Mouse (Mus musculus) layer of hippocampus, adult 9-11 months (tissue): ENCODE data around the gene Zkscan17.
"Not testable (repeated sequence)": the region's sequence is repeated elsewhere in the genome, so short reads cannot be mapped to it uniquely, and the experiment has no call there.

Experiments
- DNase-seq: peaks from one replicate; pipeline ENCODE4 v3.0.0; 2022

The Zkscan17 gene

DNA sequence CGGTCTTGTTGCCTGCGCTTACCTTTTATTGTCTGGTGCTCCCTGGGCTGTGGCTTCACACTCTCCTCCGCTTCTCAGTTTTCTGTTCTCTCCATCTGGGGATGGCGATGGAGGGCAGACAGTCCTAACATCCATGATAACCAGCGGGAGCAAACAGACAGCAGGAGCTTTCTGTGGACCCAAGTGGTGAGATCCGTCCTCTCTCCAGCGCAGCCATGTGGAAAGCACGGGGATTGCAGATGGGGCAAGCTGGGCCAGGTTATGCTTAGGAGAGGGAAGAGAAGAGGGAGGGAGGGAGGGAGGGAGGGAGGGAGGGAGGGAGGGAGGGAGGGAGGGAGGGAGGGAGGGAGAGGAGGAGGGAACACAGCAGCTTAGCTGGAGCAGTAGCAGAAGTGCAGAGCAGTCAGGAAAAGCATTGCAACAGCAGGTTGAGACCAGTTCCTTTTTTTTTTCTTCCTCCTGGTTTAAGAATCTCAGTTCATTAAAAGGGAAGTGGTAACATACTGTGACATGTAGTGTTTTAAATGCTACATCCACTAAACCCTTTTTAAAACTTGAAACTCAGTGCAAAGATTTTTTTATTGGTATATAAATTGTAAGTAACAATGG lies at the start of gene Zkscan17:
Zkscan17 (minus strand) TSS at position 280 of the 609 bp plus-strand sequence.
- DNase-seq, result peak; percentile 28

DNA sequence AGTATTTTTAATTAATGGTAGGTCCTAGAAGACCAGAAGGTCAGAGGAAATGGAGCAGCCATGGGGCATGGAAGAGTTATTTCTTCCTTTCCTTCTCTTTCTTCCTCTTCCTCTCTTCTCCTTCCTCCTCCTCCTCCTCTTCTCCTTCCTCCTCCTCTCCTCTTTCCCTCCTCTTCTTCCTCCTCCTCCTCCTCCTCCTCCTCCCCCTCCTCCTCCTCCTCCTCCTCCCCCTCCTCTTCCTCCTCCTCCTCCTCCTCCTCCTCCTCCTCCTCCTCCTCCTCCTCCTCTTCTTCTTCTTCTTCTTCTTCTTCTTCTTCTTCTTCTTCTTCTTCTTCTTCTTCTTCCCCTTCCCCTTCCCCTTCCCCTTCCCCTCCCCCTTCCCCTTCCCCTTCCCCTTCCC lies 49.6 kb upstream of the Zkscan17 start, which contains the start of gene Olfr222:
Olfr222 (minus strand) TSS at position 101 of the 400 bp plus-strand sequence.
- DNase-seq, result not testable (repeated sequence)

DNA sequence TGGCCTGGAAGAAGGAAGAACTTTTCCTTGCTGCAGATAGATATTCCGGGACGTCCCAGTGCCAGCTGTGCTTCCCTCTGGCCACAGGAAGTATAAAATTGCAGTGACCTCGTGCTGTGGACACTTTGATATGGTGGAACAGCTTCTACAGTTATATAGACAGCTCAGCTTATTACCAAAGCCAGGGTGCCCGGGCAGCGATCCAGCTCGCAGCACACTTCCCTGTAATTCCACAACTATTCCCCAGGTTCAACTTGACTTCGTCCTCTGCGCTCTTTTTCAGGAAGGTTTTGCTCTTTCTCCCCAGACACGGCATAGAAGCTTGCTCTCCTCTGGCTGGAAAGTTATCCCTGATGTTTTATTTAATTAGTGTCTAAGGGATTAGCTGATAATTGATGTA lies 49.2 kb upstream of the Zkscan17 start:
- DNase-seq, result no peak

DNA sequence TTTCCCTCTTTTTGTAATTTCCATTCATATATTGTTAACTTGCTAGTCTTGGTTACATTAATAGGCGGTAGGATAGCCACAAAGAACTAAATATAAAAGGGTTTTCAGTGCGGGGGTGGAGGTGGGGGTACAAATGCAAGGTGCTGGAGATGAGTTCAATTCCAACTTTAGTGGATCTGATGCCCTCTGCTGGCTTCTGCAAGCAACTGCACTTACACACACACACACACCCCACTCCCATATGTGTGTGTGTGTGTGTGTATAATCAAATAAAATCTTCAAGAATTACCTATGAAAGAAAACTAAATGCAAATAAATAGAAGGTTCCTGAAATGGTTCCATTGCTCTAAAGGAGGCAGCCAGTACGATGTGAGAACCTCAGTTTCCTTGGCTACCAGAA lies 42.8 kb upstream of the Zkscan17 start:
- no peak for DNase-seq

DNA sequence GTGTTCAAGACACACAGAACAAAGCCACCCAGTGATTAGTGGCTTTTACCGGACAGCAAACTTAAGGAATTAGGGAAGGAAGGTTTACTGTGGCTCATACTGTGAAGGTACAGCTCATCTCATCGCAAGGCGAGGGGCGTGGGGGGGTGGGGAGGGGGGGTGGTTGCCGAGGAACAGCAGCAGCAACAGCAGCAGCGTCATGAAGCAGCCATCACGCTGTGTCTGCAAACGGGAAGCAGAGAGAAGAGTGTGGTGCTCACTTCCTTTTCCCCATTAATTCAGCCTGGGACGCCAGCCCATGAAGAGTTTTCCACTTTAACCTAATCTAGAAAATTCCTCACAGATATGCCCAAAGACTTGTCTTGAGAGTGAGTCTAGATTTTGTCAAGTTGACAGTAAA lies 36.3 kb upstream of the Zkscan17 start:
- no peak for DNase-seq

DNA sequence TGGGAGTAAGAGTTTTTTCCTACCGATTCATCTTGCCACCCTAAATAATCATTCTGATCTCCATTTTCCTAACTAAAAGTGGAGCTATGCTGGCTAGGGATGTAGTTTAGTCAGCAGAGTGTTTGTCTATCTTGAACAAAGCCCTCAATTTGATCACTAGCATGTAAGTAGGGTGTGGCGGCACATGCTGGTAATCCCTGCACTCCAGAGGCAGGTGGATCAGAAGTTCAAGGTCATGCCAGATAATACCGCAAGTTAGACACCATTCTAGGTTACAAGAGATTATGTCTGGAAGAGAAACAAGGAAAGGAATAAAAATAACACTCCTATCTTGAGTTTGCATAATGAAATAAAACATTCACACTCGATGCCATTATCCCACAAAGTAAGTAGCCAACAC lies 35.8 kb upstream of the Zkscan17 start:
- no peak for DNase-seq

DNA sequence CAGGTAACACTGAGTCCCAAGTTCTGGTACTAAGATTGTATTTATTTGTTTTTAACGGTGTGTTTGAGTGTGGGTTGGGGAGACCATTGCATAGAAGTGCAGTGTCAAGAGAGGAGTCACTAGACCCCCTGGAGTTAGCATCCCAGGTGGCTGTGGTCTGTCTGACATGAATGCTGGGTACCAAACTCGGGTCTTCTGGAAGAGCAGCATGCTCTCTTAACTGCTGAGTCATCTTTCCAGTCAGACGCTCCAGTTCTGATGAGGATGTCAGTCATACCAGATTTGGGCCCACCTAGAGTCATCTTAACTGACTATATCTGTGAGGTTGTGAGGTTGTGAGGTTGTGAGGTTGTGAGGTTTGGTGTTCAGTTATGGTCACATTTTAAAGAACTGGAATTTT lies 34.4 kb upstream of the Zkscan17 start:
- DNase-seq, result no peak

DNA sequence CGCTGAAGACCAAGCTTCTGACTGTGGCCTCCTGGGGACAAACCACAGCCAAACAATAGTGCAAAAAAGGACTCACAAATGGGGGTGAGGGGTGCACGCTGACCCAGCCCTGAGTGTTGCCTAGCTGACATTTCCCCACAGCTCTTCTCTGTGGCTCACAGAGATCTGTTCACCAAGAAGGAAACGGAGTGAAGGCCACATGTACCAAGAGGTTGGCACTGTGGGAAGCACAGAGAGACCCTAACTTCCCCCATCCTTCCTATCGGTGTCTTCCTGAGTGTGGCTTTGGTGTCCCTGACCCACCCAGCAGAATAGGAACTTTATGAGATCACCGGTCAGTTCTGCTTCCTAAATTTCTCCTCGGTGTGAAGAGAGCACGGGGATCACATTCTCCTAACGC lies 28.0 kb upstream of the Zkscan17 start:
- no peak for DNase-seq

DNA sequence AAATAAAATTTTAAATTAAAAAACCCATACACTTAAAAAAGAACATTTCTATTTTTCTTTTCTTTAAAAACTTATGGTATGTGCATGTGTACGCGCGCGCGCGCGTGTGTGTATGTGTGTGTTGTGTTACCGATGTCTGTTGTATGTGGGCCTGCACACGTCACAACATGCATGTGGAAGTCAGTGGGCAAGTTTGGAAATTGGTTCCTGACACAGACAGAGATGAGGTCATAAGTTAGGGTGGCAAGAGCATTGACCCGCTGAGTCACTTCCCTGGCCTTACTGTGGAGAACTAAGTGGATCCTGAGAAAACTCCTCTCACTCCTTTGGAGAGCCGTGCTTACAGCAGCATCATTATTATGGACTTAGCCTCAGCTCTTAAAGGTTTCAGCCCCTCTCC lies 27.6 kb upstream of the Zkscan17 start:
- no peak for DNase-seq

DNA sequence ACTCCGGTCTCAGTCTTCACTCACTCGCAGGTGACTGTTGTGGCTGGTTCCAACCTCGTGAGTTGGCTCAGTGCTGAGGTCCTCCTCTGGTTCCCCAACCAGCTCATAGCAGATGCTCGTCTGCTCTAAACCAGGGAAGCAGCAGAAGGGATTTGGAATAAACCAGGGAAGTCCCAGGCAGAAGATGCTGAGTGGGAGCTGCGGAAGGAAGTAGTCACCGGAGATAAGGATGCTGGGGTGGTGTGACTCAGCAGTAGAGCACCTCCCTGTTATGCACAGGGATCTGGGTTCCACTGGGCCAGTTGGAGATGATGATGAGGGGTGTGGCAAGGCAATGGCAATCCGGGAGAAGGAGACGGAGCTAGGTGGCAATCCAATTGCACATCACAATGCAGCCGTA lies 17.5 kb upstream of the Zkscan17 start:
- no peak for DNase-seq

DNA sequence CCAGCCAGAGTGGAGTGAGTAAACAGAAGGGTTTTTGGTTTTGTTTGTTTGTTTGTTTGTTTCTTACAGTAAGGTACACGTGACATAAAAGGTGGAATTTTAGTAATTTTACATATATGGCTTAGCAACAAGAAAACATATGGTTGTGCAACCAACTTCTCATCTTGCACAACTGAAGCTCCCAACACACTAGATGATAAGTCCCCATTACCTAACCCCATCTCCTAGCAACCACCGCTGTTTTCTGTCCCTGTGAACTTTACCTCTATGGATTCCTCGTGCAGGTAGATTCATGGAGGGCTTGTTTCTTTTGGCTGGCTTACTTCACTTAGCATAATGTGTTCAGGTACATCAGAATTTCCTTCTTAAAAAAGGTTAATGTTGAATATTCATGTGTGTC lies 16.8 kb upstream of the Zkscan17 start:
- no peak for DNase-seq

DNA sequence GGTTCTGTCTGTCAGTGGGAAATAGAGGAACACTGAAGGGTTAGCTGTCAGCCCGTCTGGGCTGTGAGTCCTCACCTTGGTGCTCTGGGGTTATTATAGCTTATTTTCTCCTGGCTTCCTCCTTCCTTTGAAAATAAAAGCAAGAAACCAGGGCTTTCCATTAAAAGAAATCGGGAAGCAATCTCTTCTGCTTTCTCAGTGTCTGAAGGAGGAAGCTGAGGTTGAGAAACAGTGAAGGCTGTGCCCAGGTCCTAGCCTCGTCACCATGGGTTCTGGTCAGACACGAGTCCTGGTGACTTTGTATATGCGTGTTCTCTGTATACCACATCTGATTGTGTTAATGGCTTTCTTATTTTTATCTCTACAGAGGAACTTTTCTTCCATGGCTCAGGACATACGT lies 15.9 kb upstream of the Zkscan17 start:
- peak; percentile 60 for DNase-seq

DNA sequence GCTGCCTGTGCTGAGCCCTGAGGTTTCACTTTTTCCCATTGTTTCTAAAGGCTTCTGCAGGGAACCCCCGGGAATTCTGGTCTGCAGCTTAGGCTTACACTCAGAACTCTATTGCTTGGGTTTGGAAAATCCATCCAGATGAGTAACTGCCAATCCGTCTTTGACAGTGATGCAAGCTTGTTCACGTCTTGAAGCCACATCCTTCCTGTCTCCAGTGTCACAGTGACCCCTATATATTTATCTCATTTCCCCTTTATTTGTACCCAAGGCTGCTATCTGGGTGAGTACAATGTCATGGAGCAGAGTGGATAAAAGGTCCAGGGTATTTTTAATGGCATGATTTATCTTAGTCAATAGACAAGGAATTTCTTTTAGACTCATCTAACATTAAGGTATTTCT lies 14.8 kb upstream of the Zkscan17 start, which contains the start of gene Nlrp3:
Nlrp3 (plus strand) TSS at position 245 of the 400 bp plus-strand sequence.
- peak; percentile 51 for DNase-seq

DNA sequence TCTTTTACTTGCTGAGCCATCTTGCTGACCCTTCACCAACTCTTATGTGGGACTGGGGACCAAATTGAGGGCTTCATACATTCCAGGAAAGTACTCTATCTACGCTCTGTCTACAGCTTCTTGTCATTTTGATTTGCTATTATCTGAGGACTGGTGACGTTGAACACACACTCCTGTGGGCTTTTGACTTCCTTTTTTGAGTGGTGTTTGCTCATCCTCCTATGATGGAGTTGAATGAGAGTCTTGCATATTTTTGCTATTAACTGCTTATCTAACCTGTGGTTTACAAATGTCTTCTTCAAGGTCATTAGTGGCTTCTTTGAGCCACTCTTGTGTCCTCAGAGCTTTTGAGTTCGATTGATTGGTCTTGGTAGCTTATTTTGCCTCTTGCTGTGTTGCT lies 13.6 kb upstream of the Zkscan17 start:
- DNase-seq, result no peak

DNA sequence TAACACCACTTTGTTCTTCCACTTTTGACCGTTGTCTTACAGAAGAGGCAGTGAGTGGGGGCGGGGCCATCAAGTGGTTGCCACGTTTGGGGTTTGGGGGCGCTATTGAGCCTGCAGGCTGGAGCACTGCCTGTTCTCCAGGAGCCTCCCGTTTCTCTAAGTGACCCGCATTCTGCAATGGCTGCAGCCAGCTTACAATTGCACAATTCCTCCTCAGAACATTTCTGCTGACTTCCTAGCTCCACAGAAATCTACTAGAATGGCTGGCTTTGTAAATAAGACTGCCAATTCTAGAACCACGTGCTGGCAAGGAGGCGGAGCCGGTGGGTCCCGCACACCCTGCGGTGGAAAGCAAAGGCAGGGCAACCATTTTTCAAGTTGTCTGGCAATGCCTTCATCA lies 11.8 kb upstream of the Zkscan17 start:
- DNase-seq, result peak; percentile 80

DNA sequence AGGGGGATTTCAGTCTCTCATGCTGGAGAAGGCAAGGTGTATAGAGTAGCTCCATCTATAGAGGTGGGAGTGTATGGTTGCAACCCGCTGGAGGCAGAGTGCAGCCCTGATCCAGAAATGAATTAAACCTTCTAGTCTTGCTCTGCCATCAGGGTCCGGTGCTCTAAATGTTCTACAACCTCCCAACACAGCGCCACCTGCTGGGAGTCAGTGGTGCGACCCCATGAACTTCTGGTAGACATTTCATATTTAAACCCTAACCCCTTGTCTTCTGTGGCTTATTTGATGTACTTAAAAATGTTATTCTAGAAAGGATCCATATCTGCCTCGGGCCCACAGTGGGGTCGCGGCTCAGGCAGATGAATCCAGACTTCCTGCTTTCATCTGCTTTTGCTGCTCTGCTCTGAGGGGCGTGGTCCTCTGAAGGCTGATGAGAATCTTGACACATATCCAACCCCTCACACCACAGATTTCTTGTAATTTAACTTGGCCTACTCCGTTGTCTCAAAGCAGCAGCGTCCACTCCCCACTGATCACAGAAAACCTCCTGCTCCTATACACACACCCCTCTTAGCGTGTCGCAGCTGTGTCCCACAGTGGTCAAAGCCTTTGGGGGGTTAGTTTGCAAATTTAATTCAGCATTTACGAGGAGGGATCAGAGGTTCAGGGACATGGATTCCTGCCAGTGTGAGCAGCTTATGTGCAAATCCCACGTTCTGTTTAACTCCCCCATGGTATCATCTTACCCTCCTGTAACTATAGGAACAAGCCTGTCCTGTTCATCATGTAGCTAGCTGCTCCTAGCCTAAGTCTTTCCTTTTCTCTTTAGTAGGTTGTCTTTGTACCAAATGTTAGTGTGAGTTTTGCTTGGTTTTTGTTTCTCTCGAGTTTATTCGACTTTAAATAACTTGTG lies 10.9 kb upstream of the Zkscan17 start:
- no peak for DNase-seq

DNA sequence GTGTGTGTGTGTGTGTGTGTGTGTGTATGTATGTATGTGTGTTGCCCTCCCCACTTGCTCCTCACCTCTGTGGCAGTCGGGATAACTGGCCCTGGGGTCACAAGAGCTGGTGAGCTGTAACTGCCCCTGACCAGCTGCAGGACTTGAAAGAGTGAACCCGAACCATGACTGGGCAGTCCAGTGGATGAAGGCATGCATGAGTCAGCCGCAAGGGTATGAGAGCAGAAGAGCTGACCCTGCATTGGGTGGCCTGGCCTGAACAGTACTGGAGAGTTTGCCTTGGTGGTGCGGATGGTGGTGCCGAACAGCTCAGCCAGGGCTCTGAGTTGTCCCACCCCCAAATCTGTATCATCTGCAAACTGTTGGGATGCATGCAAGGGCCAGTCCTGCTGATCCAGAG lies 5.0 kb upstream of the Zkscan17 start:
- no peak for DNase-seq

DNA sequence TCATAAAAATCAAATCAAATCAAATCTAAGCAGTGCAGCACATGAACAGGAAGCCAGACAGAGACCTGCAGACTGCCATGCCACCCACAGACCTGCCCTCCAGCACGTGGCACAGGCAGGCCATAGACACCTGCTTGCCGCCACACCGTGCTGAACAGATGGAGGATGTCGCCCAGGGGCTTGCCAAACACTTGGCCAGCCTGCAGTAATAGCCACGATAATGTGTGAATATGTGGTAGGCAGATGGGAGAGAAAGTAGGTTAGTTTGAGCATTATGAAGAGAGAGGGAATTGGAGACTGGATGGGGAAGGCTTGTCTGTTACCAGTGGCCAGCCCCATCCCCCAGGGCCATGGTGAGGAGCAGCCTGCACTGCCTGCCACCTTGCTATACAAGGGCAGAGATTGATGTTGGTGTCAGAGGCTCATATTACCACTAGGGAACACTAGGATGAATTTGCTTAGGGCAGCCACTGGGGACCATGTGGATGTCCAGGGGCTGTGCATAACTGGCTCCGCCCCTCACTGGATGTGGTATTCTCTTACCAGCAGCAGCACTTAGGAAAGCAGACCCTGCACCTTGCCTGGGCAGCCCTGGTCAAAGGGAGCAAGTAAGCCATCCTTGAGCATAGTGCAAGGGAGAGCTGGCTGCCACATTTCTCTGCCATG lies 4.5 kb upstream of the Zkscan17 start:
- peak; percentile 44 for DNase-seq

DNA sequence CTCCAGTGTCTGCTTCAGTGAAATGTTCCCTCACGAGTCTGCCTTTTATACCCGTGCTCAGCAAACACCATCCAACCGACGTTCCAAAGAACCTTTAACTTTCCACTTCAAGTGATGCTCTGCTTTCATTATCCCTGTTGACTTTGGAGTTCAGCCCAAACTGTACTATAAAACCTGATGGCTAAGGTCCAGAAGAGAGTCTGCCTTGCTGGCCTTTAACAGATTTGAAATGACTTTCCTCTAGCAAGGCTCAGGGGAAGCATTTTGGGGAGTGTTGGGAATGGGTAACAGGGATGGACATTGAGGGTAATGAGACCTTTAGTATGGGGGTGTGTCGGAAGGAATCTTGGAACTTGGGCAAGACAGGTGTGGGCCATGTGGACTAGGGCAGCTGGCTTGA lies 3.7 kb upstream of the Zkscan17 start:
- DNase-seq, result no peak

DNA sequence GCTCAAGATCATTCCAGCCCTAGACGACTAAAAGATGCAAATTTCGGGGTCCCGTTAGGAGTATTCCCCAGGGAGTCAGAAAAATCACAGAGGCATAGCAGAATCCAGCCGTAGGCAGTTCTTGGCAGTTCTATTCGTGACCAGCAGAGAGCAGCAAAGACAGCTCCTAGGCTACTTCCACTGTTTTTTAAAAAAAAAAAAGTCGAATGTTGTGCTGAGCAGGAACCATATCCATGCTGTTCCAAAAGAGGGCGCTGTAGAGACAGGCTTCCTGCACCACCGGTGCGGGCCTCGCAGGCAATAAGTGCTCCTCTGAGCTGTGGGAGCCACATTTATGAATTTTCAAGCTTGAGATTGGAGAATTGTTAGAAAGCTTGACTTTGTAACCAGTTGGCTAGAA lies 1.3 kb downstream of the Zkscan17 start:
- peak; percentile 88 for DNase-seq

DNA sequence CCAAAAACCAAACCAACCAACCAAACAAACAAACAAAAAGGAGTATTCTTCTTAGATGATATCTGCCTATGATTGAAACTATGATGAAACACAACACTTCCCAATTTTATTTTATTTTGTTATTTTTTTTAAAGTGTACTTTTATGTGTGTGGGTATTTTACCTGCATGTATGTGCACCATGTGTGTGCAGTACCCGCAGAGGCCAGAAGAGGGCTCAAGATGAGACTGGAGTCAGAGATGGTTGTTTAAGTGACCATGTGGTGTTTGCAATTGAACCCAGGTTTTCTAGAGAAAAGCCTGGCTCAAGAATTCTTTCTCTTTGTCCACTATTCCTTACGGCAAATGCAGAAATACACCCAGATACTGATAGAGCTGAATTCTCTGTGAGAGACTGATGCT lies 2.4 kb downstream of the Zkscan17 start:
- DNase-seq, result no peak

DNA sequence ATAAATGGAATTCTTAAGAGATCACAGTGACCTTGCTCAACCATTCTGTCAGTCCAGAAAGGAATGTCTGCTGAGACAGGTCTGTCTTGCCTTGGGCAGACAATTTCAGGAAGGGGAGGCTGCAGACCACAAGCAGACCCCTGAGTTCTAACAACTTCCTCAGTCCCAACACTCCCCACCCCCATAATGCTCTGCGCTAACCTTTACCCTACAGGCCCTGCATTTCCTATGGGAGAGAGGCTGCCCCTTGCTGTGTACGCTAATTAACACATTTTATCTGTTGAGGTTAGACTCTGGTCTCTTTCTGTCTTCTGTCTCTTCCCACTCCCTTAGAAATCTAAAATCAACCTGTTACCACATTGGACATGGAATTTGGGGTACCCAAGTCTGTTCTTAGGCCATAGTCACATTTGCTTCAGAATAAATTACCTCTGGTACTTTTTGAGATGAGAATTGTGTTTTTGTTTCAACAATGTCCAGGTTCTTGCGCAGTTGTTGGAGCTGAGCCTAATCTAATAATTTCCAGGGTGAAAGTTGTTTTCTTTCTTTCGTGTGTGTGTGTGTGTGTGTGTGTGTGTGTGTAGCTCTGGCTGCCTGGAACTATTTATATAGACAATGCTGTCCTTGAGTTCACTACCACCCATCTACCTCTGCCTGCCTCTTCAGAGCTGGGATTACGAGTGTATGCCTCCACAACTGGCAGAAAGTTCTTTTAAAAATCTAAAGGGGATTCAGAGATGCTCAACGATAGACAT lies 6.6 kb downstream of the Zkscan17 start:
- DNase-seq, result no peak

DNA sequence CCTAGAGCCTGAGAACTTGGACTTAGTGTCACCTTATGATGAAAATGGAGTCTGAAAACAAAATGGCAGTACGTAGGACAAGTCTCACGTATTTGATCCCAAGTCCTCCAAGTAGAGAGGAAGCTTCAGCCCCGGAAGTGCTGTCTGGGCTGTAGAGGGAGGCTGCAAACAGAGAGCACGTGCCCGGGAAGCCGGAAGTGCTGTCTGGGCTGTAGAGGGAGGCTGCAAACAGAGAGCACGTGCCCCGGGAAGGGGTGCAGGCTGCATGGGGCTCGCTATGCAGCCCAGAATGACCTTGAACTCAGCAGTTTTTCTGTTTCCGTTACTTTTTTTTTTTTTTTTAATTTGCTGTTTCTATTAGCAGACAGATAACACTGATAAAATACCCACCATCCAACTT lies 8.3 kb downstream of the Zkscan17 start:
- no peak for DNase-seq
